Mouse (Mus musculus): Measurements from ENCODE around the gene Xiap. TPM values are rescaled to one million over a fixed set of nuclear protein-coding genes. Genes with fewer than 3 reads are reported as not detected.
"Not testable (repeated sequence)": the region's sequence is repeated elsewhere in the genome, so short reads cannot be mapped to it uniquely, and the experiment has no call there.

The Xiap gene
- polyA plus RNA-seq (2015; fragmentation: Nextera tagmentation; extraction: Ambion mirVana), result 9.8 and 10.9 TPM in 2 replicates

GRCm38 (mm10) chrX:42059282-42060068 lies at the start of gene Xiap:
Gene Xiap, plus strand, starts transcription at chrX:42059679.
- H3K9ac ChIP-seq, result no peak within 1 kb of the TSS
- no peaks in the 10 kb centered on the region for H3K27me3 ChIP-seq
- H3K4me3 ChIP-seq, result no peak within 1 kb of the TSS
- H3K27ac ChIP-seq, result no peak within 1 kb of the TSS
- no peak for ATAC-seq (ENCODE audit: low FRiP score)
- H3K4me2 ChIP-seq, result no peak within 1 kb of the TSS
- H3K9me3 ChIP-seq, result no peaks in the 10 kb centered on the region
- no peaks in the 10 kb centered on the region for H3K36me3 ChIP-seq
- no peaks in the 10 kb centered on the region for H3K4me1 ChIP-seq (replicated peaks)
- WGBS, result 91% methylated on average over 5 of the region's 5 CpGs

GRCm38 (mm10) chrX:42012677-42013208 lies 46.7 kb upstream of the Xiap start:
- Histone ChIP-seq H3K9ac (no peak overlapping the region), H3K27ac (no peak overlapping the region), H3K9me3 (no peaks in the 10 kb centered on the region), H3K36me3 (no peaks in the 10 kb centered on the region), H3K4me1 (replicated peaks) (no peaks in the 10 kb centered on the region), H3K4me2 (no peak overlapping the region), H3K27me3 (no peaks in the 10 kb centered on the region), H3K4me3 (no peak overlapping the region)
- WGBS, result 100% methylated on average over 2 of the region's 2 CpGs
- no peak for ATAC-seq (ENCODE audit: low FRiP score)

- no peaks in the 10 kb centered on the region for H3K27me3 ChIP-seq
- no peak overlapping the region for H3K4me3 ChIP-seq
- ATAC-seq (ENCODE audit: low FRiP score), result no peak
- H3K9ac ChIP-seq, result no peak overlapping the region
- WGBS, result 78% methylated on average over 3 of the region's 3 CpGs
- H3K36me3 ChIP-seq, result no peaks in the 10 kb centered on the region
- H3K27ac ChIP-seq, result no peak overlapping the region
- no peaks in the 10 kb centered on the region for H3K9me3 ChIP-seq
- no peaks in the 10 kb centered on the region for H3K4me1 ChIP-seq (replicated peaks)
- no peak overlapping the region for H3K4me2 ChIP-seq
Observed at GRCm38 (mm10) chrX:42013776-42014175, 45.7 kb upstream of the Xiap start.

GRCm38 (mm10) chrX:42014502-42014901 lies 45.0 kb upstream of the Xiap start:
- no peak for ATAC-seq (ENCODE audit: low FRiP score)
- Histone ChIP-seq H3K27ac (no peak overlapping the region), H3K4me3 (no peak overlapping the region), H3K4me1 (replicated peaks) (no peaks in the 10 kb centered on the region), H3K9me3 (no peaks in the 10 kb centered on the region), H3K9ac (no peak overlapping the region), H3K36me3 (no peaks in the 10 kb centered on the region), H3K27me3 (no peaks in the 10 kb centered on the region), H3K4me2 (no peak overlapping the region)
- 88% methylated on average over 3 of the region's 3 CpGs for WGBS

- Histone ChIP-seq H3K27me3 (no peaks in the 10 kb centered on the region), H3K4me3 (no peak overlapping the region), H3K4me2 (no peak overlapping the region), H3K9me3 (no peaks in the 10 kb centered on the region), H3K9ac (no peak overlapping the region), H3K27ac (no peak overlapping the region), H3K4me1 (replicated peaks) (no peaks in the 10 kb centered on the region), H3K36me3 (no peaks in the 10 kb centered on the region)
- ATAC-seq (ENCODE audit: low FRiP score), result no peak
- WGBS, result 64% methylated on average over 1 of the region's 1 CpGs
Observed at GRCm38 (mm10) chrX:42018030-42018429, 41.4 kb upstream of the Xiap start.

- Histone ChIP-seq H3K4me3 (no peak overlapping the region), H3K9ac (no peak overlapping the region), H3K4me1 (replicated peaks) (no peaks in the 10 kb centered on the region), H3K27me3 (no peaks in the 10 kb centered on the region), H3K27ac (no peak overlapping the region), H3K36me3 (no peaks in the 10 kb centered on the region), H3K4me2 (no peak overlapping the region), H3K9me3 (no peaks in the 10 kb centered on the region)
- ATAC-seq (ENCODE audit: low FRiP score), result no peak
- 80% methylated on average over 2 of the region's 2 CpGs for WGBS
Observed at GRCm38 (mm10) chrX:42019441-42019840, 40.0 kb upstream of the Xiap start.

GRCm38 (mm10) chrX:42025802-42026440 lies 33.6 kb upstream of the Xiap start:
- not testable (repeated sequence) for H3K27ac ChIP-seq; H3K4me1 ChIP-seq (replicated peaks); H3K9ac ChIP-seq; H3K27me3 ChIP-seq; H3K4me3 ChIP-seq; ATAC-seq (ENCODE audit: low FRiP score); H3K36me3 ChIP-seq; H3K9me3 ChIP-seq; H3K4me2 ChIP-seq
- WGBS, result 100% methylated on average over 1 of the region's 3 CpGs

GRCm38 (mm10) chrX:42026981-42027380 lies 32.5 kb upstream of the Xiap start:
- not testable (repeated sequence) for H3K36me3 ChIP-seq; ATAC-seq (ENCODE audit: low FRiP score); H3K4me2 ChIP-seq; H3K9ac ChIP-seq; H3K27me3 ChIP-seq; H3K4me3 ChIP-seq; H3K27ac ChIP-seq; H3K4me1 ChIP-seq (replicated peaks); H3K9me3 ChIP-seq
- 74% methylated on average over 2 of the region's 2 CpGs for WGBS

GRCm38 (mm10) chrX:42033111-42033693 lies 26.3 kb upstream of the Xiap start:
- Histone ChIP-seq H3K27me3 (no peaks in the 10 kb centered on the region), H3K27ac (no peak overlapping the region), H3K9me3 (no peaks in the 10 kb centered on the region), H3K9ac (no peak overlapping the region), H3K4me2 (no peak overlapping the region), H3K4me3 (no peak overlapping the region), H3K4me1 (replicated peaks) (no peaks in the 10 kb centered on the region), H3K36me3 (no peaks in the 10 kb centered on the region)
- 40% methylated on average over 8 of the region's 8 CpGs for WGBS
- peak; percentile 72; the same call in 1 of the 2 replicates for ATAC-seq (ENCODE audit: low FRiP score)

GRCm38 (mm10) chrX:42033911-42034310 lies 25.6 kb upstream of the Xiap start:
- 59% methylated on average over 7 of the region's 7 CpGs for WGBS
- Histone ChIP-seq H3K4me2 (no peak overlapping the region), H3K4me3 (no peak overlapping the region), H3K27me3 (no peaks in the 10 kb centered on the region), H3K9ac (no peak overlapping the region), H3K4me1 (replicated peaks) (no peaks in the 10 kb centered on the region), H3K36me3 (no peaks in the 10 kb centered on the region), H3K9me3 (no peaks in the 10 kb centered on the region), H3K27ac (no peak overlapping the region)
- ATAC-seq (ENCODE audit: low FRiP score), result no peak

GRCm38 (mm10) chrX:42039481-42039880 lies 20.0 kb upstream of the Xiap start:
- no peaks in the 10 kb centered on the region for H3K27me3 ChIP-seq
- H3K9ac ChIP-seq, result no peak overlapping the region
- H3K4me3 ChIP-seq, result no peak overlapping the region
- no peak for ATAC-seq (ENCODE audit: low FRiP score)
- H3K36me3 ChIP-seq, result no peaks in the 10 kb centered on the region
- no peaks in the 10 kb centered on the region for H3K4me1 ChIP-seq (replicated peaks)
- H3K27ac ChIP-seq, result no peak overlapping the region
- H3K4me2 ChIP-seq, result no peak overlapping the region
- H3K9me3 ChIP-seq, result no peaks in the 10 kb centered on the region
- 85% methylated on average over 5 of the region's 6 CpGs for WGBS

GRCm38 (mm10) chrX:42044935-42045334 lies 14.5 kb upstream of the Xiap start:
- Histone ChIP-seq H3K27ac (no peak overlapping the region), H3K9ac (no peak overlapping the region), H3K4me2 (no peak overlapping the region), H3K9me3 (no peaks in the 10 kb centered on the region), H3K4me3 (no peak overlapping the region), H3K36me3 (no peaks in the 10 kb centered on the region), H3K4me1 (replicated peaks) (no peaks in the 10 kb centered on the region), H3K27me3 (no peaks in the 10 kb centered on the region)
- no peak for ATAC-seq (ENCODE audit: low FRiP score)
- WGBS, result 85% methylated on average over 7 of the region's 7 CpGs

Data from hindbrain, embryonic 13.5 days (tissue).